Mouse (Mus musculus): ENCODE results near the gene Smdt1. TPM values are rescaled to one million over a fixed set of nuclear protein-coding genes. Genes with fewer than 3 reads are reported as not detected.

Smdt1 gene
- total and polyA plus RNA-seq, 2 experiments from 2014 or later: 288 to 392 TPM

GRCm38 (mm10) chr15:82341675-82342542, 3.1 kb downstream of the Smdt1 start:
- Histone ChIP-seq H3K27ac (no peak overlapping the region), H3K36me3 (ENCODE audit: insufficient read depth, low read length) (no peaks in the 10 kb centered on the region), H3K4me2 (ENCODE audit: low read depth, low read length) (peak overlapping the region; percentile 53), H3K4me1 (ENCODE audit: insufficient read depth, low read length) (peaks cover 15% of the 10 kb centered on the region), H3K9ac (replicated peaks; ENCODE audit: low read length) (0 out of 2 replicates have a peak overlapping the region, but pooled peaks have one; percentile 44), H3K9me3 (ENCODE audit: low read length) (no peaks in the 10 kb centered on the region), H3K27me3 (ENCODE audit: insufficient read depth, low read length) (no peaks in the 10 kb centered on the region), H3K4me3 (ENCODE audit: low read length) (no peak overlapping the region)
- DNase-seq (ENCODE audit: low spot score): no peak
- 65% methylated on average over 15 of the region's 15 CpGs for WGBS
- no peak for ATAC-seq
- no peak for TF ChIP-seq CTCF (IDR thresholded peaks at IDR 0.05; ENCODE audit: low read depth)

DNA sequence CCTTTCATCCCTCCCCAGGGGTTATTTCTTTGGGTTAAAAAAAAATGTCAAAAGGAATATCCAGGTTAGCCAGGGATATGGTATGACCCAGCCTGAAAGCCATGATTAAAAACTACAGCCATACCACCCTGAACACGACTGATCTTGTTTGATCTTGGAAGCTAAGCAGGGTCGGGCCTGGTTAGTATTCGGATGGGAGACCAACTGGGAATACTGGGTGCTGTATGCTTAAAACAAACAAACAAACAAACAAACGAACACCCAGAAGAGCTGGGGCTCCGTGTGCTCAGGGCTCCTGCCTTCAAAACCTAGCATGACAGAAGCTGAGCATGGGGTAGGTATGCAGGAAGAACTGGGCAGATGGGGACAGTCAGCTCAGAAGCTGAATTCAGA, 3.8 kb downstream of the Smdt1 start:
- Histone ChIP-seq H3K4me3 (ENCODE audit: low read length) (no peak overlapping the region), H3K27me3 (ENCODE audit: insufficient read depth, low read length) (no peaks in the 10 kb centered on the region), H3K4me2 (ENCODE audit: low read depth, low read length) (no peak overlapping the region), H3K27ac (no peak overlapping the region), H3K4me1 (ENCODE audit: insufficient read depth, low read length) (peaks cover 20% of the 10 kb centered on the region), H3K36me3 (ENCODE audit: insufficient read depth, low read length) (no peaks in the 10 kb centered on the region; the same call in 1 of the 2 replicates), H3K9me3 (ENCODE audit: low read length) (no peaks in the 10 kb centered on the region), H3K9ac (replicated peaks; ENCODE audit: low read length) (no peak overlapping the region)
- no peak for TF ChIP-seq CTCF (IDR thresholded peaks at IDR 0.05; ENCODE audit: low read depth)
- WGBS: 80% methylated on average over 5 of the region's 5 CpGs
- ATAC-seq (no peak), DNase-seq (ENCODE audit: low spot score) (no peak)

DNA sequence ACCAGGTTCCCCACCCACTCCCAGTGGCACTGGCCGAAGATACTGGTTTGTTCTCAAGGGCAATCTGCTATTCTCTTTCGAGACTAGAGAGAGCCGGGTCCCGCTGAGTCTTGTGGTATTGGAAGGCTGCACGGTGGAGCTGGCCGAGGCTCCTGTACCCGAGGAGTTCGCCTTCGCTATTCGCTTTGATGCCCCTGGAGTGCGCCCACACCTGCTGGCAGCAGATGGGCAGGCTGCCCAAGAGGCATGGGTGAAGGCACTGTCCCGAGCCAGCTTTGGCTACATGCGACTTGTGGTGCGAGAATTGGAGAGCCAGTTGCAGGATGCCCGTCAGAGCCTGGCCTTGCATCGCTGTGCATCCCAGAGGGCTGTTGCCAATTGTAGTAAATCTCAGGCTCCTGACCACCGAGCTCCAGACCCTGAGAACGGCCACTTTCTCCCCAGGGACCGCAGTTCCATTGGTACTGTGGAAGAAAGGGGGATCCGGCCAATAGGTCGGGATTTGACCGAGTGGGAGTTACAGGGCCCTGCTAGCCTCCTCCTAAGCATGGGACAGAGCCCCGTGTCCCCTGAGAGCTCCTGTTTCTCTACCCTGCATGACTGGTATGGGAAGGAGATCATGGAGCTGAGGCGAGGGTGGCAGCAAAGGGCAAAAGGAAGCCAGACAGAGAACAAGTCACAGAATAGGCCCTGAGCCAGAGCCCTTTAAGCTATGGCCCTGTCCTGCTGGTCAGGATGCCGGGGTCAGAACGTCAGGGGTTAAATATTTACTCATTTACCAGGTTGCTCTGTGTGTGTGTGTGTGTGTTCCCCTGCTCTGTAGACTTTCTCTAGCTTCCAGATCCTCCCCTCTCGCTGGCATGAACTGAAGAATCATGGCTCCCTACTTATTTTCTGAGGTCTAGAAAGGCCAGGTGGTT, 4.9 kb downstream of the Smdt1 start:
- Histone ChIP-seq H3K4me3 (ENCODE audit: low read length) (no peak overlapping the region), H3K36me3 (ENCODE audit: insufficient read depth, low read length) (peaks cover 8% of the 10 kb centered on the region), H3K9ac (replicated peaks; ENCODE audit: low read length) (no peak overlapping the region), H3K9me3 (ENCODE audit: low read length) (no peaks in the 10 kb centered on the region), H3K4me1 (ENCODE audit: insufficient read depth, low read length) (peaks cover 15% of the 10 kb centered on the region), H3K27me3 (ENCODE audit: insufficient read depth, low read length) (no peaks in the 10 kb centered on the region), H3K27ac (no peak overlapping the region), H3K4me2 (ENCODE audit: low read depth, low read length) (no peak overlapping the region)
- DNase-seq (ENCODE audit: low spot score) (no peak), ATAC-seq (no peak)
- TF ChIP-seq CTCF (IDR thresholded peaks at IDR 0.05; ENCODE audit: low read depth): no peak
- 83% methylated on average over 27 of the region's 27 CpGs for WGBS

DNA sequence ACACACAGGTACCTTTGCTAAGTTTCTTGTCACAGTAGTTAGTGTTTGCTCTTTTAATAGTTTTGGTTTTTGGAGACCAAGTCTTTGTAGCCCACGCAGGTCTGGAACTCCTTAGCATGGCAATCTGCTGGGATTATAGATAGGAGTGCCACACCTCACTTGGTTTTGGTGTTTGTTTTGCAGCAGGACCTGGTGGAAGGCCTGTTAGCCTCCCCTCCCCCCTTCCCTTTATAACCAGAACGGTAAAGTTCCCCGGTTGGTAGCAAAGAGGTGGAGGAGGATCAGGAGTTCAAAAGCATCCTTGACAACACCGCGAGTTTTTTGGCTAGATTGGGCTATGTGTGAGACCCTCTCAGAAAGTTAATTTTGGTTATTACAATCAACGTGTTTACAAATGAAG, 6.2 kb downstream of the Smdt1 start:
- Histone ChIP-seq H3K27me3 (ENCODE audit: insufficient read depth, low read length) (no peaks in the 10 kb centered on the region), H3K9me3 (ENCODE audit: low read length) (no peaks in the 10 kb centered on the region), H3K36me3 (ENCODE audit: insufficient read depth, low read length) (peaks cover 21% of the 10 kb centered on the region), H3K9ac (replicated peaks; ENCODE audit: low read length) (no peak overlapping the region), H3K4me1 (ENCODE audit: insufficient read depth, low read length) (peaks cover 15% of the 10 kb centered on the region), H3K4me2 (ENCODE audit: low read depth, low read length) (no peak overlapping the region), H3K27ac (no peak overlapping the region), H3K4me3 (ENCODE audit: low read length) (no peak overlapping the region)
- no peak for TF ChIP-seq CTCF (IDR thresholded peaks at IDR 0.05; ENCODE audit: low read depth)
- DNase-seq (ENCODE audit: low spot score) (no peak), ATAC-seq (no peak)
- WGBS: 90% methylated on average over 6 of the region's 6 CpGs

- Histone ChIP-seq H3K27me3 (ENCODE audit: insufficient read depth, low read length) (no peaks in the 10 kb centered on the region), H3K4me1 (ENCODE audit: insufficient read depth, low read length) (peaks cover 14% of the 10 kb centered on the region), H3K4me2 (ENCODE audit: low read depth, low read length) (peak overlapping the region; percentile 81), H3K36me3 (ENCODE audit: insufficient read depth, low read length) (peaks cover 28% of the 10 kb centered on the region), H3K9ac (replicated peaks; ENCODE audit: low read length) (peak overlapping the region; percentile 69), H3K9me3 (ENCODE audit: low read length) (no peaks in the 10 kb centered on the region), H3K4me3 (ENCODE audit: low read length) (peak overlapping the region; percentile 67), H3K27ac (peak overlapping the region; percentile 88)
- ATAC-seq: peak; percentile 99
- TF ChIP-seq CTCF (IDR thresholded peaks at IDR 0.05; ENCODE audit: low read depth): no peak
- WGBS: under 1% methylated on average over 51 of the region's 51 CpGs
- peak; percentile 99 for DNase-seq (ENCODE audit: low spot score)
Observed at GRCm38 (mm10) chr15:82345820-82346470, 7.2 kb downstream of the Smdt1 start.

GRCm38 (mm10) chr15:82346580-82347302, 8.0 kb downstream of the Smdt1 start:
- Histone ChIP-seq H3K9me3 (ENCODE audit: low read length) (no peaks in the 10 kb centered on the region), H3K36me3 (ENCODE audit: insufficient read depth, low read length) (peaks cover 28% of the 10 kb centered on the region), H3K4me3 (ENCODE audit: low read length) (peak overlapping the region; percentile 67), H3K27ac (peak overlapping the region; percentile 88), H3K4me1 (ENCODE audit: insufficient read depth, low read length) (peaks cover 10% of the 10 kb centered on the region; the same call in 1 of the 2 replicates), H3K27me3 (ENCODE audit: insufficient read depth, low read length) (no peaks in the 10 kb centered on the region), H3K4me2 (ENCODE audit: low read depth, low read length) (peak overlapping the region; percentile 81), H3K9ac (replicated peaks; ENCODE audit: low read length) (peak overlapping the region; percentile 69)
- 50% methylated on average over 14 of the region's 14 CpGs for WGBS
- no peak for ATAC-seq
- TF ChIP-seq CTCF (IDR thresholded peaks at IDR 0.05; ENCODE audit: low read depth): peak; percentile 28; the same call in 1 of the 2 replicates
- DNase-seq (ENCODE audit: low spot score): no peak

Data from hindbrain, postnatal 0 days (tissue).